Mouse (Mus musculus): Measurements from ENCODE around the gene Pm20d2.

GRCm38 (mm10) chr4:33188164-33188563, 1.4 kb downstream of the Pm20d2 start:
- TF ChIP-seq POLR2AphosphoS2 (IDR thresholded peaks at IDR 0.05; ENCODE audit: low read depth, low read length) (no peak), CTCF (conservative IDR thresholded peaks at IDR 0.05 in 1 of 2, IDR thresholded peaks at IDR 0.05 in 1 of 2; ENCODE audit: low read depth in 2 of 2, low read length in 2 of 2) (no peak), MEF2A (IDR thresholded peaks at IDR 0.05; ENCODE audit: borderline replicate concordance, low read depth, low read length) (no peak), POLR2A (IDR thresholded peaks at IDR 0.05; ENCODE audit: low read depth, low read length) (no peak), CHD1 (IDR thresholded peaks at IDR 0.05; ENCODE audit: low read depth, low read length) (no peak), MAFK (IDR thresholded peaks at IDR 0.05; ENCODE audit: insufficient replicate concordance, low read length) (no peak), NRF1 (IDR thresholded peaks at IDR 0.05; ENCODE audit: low read depth, low read length) (no peak), KAT2A (IDR thresholded peaks at IDR 0.05; ENCODE audit: insufficient replicate concordance, low read length) (no peak), GABPA (IDR thresholded peaks at IDR 0.05; ENCODE audit: insufficient replicate concordance, low read depth, low read length) (no peak), SMC3 (IDR thresholded peaks at IDR 0.05; ENCODE audit: low read depth, low read length) (no peak), ETS1 (conservative IDR thresholded peaks at IDR 0.05; ENCODE audit: low read depth, low read length) (no peak), TCF12 (IDR thresholded peaks at IDR 0.05; ENCODE audit: low read depth, low read length) (no peak)

Data from CH12.LX (cell line).